Comparison of ENCODE assay signal across 8 mouse cellular contexts in genomic region chr15:91969378-91969777, GRCm38 (mm10).
DNase-seq lines count a peak whose midpoint lies in the region; ATAC-seq and TF ChIP-seq lines count a peak whose summit lies in the region.

No protein-coding gene starts in this region.

- no peaks in the 10 kb centered on the region for H3K4me1 ChIP-seq in forebrain, embryonic 15.5 days
- no peaks in the 10 kb centered on the region for H3K4me1 ChIP-seq in liver, embryonic 14.5 days (replicated peaks; ENCODE audit: control insufficient read depth in 2 of 2, insufficient read depth in 2 of 2, low read length in 1 of 2)

- DNase-seq in urinary bladder, postnatal 14 days (ENCODE audit: low spot score): peak; percentile 51
- DNase-seq in urinary bladder, postnatal 4 days (ENCODE audit: low spot score in 2 of 2): no peak
- DNase-seq in cerebellum, adult 11 months: peak; percentile 70
- peak; percentile 67 for DNase-seq in kidney, postnatal 14 days
- no peak for DNase-seq in liver, embryonic 14.5 days (ENCODE audit: low read depth in 3 of 3, low spot score in 3 of 3)
- peak; percentile 80 to 90 for DNase-seq in right cerebral cortex, adult 2 months (ENCODE audit: low spot score in 2 of 2)

- 24% methylated on average over 10 of the region's 10 CpGs for WGBS in forebrain, embryonic 15.5 days
- 23% methylated on average over 10 of the region's 10 CpGs for WGBS in liver, embryonic 14.5 days (ENCODE audit: insufficient replicate concordance)

- H3K4me3 ChIP-seq in forebrain, embryonic 15.5 days: no peak overlapping the region
- no peak overlapping the region for H3K4me3 ChIP-seq in liver, embryonic 14.5 days (ENCODE audit: insufficient read depth in 1 of 2, low read depth in 2 of 2, low read length in 2 of 2)

- no peak overlapping the region for H3K9ac ChIP-seq in forebrain, embryonic 15.5 days (replicated peaks)
- H3K9ac ChIP-seq in liver, embryonic 14.5 days (replicated peaks): no peak overlapping the region

- no peak for TF ChIP-seq EP300 in liver, embryonic 14.5 days (IDR thresholded peaks at IDR 0.05; ENCODE audit: low read depth)

- ATAC-seq in forebrain, embryonic 15.5 days (replicated peaks): 0 out of 2 replicates have a peak, but pooled peaks have one; percentile 57
- no peak for ATAC-seq in liver, embryonic 14.5 days (ENCODE audit: insufficient read depth)
- no peak for ATAC-seq in monocyte, adult 5-6 weeks (replicated peaks; ENCODE audit: insufficient number of reproducible peaks, low FRiP score, low TSS enrichment, poor library complexity, severe bottlenecking)

- no peak overlapping the region for H3K27ac ChIP-seq in forebrain, embryonic 15.5 days (replicated peaks)
- H3K27ac ChIP-seq in liver, embryonic 14.5 days: no peak overlapping the region

- H3K4me2 ChIP-seq in forebrain, embryonic 15.5 days (replicated peaks): no peak overlapping the region
- H3K4me2 ChIP-seq in liver, embryonic 14.5 days (ENCODE audit: low read depth): no peak overlapping the region

- H3K9me3 ChIP-seq in forebrain, embryonic 15.5 days: no peaks in the 10 kb centered on the region
- H3K9me3 ChIP-seq in liver, embryonic 14.5 days (ENCODE audit: control insufficient read depth, low read length): no peaks in the 10 kb centered on the region

- no peaks in the 10 kb centered on the region for H3K36me3 ChIP-seq in forebrain, embryonic 15.5 days
- no peaks in the 10 kb centered on the region for H3K36me3 ChIP-seq in liver, embryonic 14.5 days (replicated peaks; ENCODE audit: control insufficient read depth, insufficient read depth, low read depth)

- TF ChIP-seq CTCF in liver, embryonic 14.5 days (IDR thresholded peaks at IDR 0.05; ENCODE audit: low read depth): peak; percentile 67

- H3K27me3 ChIP-seq in forebrain, embryonic 15.5 days: no peaks in the 10 kb centered on the region
- no peaks in the 10 kb centered on the region for H3K27me3 ChIP-seq in liver, embryonic 14.5 days (ENCODE audit: control insufficient read depth, insufficient read depth, low read length)

Comparison
In these comparisons a context has a peak if more than half of its experiments do, and no peak if none do; other contexts are left out.
1. DNase-seq: peak in urinary bladder, postnatal 14 days (single experiment), cerebellum, adult 11 months (single experiment), kidney, postnatal 14 days (single experiment) and right cerebral cortex, adult 2 months (2 of 2); none in urinary bladder, postnatal 4 days (0 of 2) and liver, embryonic 14.5 days (0 of 3).